Mouse (Mus musculus) midbrain, embryonic 11.5 days (tissue): Measurements from ENCODE around the gene Neu2. TPM values are rescaled to one million over a fixed set of nuclear protein-coding genes. Genes with fewer than 3 reads are reported as not detected.

Source experiments
- ATAC-seq: fragments of 200-750 bp; cut with Nextera tagmentation; 2 replicates; pipeline ENCODE4 v1.8.0; 2017; ENCODE audit warnings: moderate TSS enrichment, moderate library complexity; ENCODE audit not compliant: low FRiP score
- DNase-seq: peaks from one replicate; pipeline ENCODE4 v3.0.0; 2015; ENCODE audit warnings: low spot score; ENCODE audit errors: missing footprints
- H3K27ac ChIP-seq: fragments of 300-500 bp; sonication (generic); 2 replicates; pipeline ENCODE4 v1.5.1; 2014; ENCODE audit warnings: low read depth, low read length
- H3K27me3 ChIP-seq: fragments of 300-500 bp; sonication (generic); 2 replicates; pipeline ENCODE4 v1.6.1; 2014; ENCODE audit warnings: mild to moderate bottlenecking, low read length, moderate library complexity, mixed read lengths; ENCODE audit not compliant: control insufficient read depth, insufficient read depth
- H3K36me3 ChIP-seq: fragments of 300-500 bp; sonication (generic); 2 replicates; pipeline ENCODE4 v1.6.1; 2014; ENCODE audit warnings: mild to moderate bottlenecking, low read length, moderate library complexity, mixed read lengths; ENCODE audit not compliant: control insufficient read depth, insufficient read depth
- H3K4me1 ChIP-seq: fragments of 300-500 bp; sonication (generic); 2 replicates; pipeline ENCODE4 v1.6.1; 2014; ENCODE audit warnings: low read length; ENCODE audit not compliant: control insufficient read depth, insufficient read depth
- H3K4me2 ChIP-seq: fragments of 300-500 bp; sonication (generic); 2 replicates; pipeline ENCODE4 v1.6.1; 2014; ENCODE audit warnings: mild to moderate bottlenecking, moderate library complexity
- H3K4me3 ChIP-seq: fragments of 300-500 bp; sonication (generic); 2 replicates; pipeline ENCODE4 v1.5.1; 2014; ENCODE audit warnings: low read depth, low read length
- H3K9ac ChIP-seq: fragments of 300-500 bp; sonication (generic); 2 replicates; pipeline ENCODE4 v1.6.1; 2014; ENCODE audit warnings: low read length
- H3K9me3 ChIP-seq: fragments of 300-500 bp; sonication (generic); 2 replicates; pipeline ENCODE4 v1.6.1; 2016; ENCODE audit warnings: low read length; ENCODE audit not compliant: control insufficient read depth
- WGBS: fragments of 180-500 bp; shearing (Covaris S2); extraction: QIAGEN DNeasy Blood & Tissue Kit; methylation state at CpG from one replicate; pipeline ENCODE4 v1.1.7; 2014; 5-methylcytosine and 5-hydroxymethylcytosine counted together
- polyA plus RNA-seq: library from polyadenylated mRNA; unstranded; fragments of >200 nt; fragmentation: Nextera tagmentation; extraction: Ambion mirVana; gene quantifications from 2 replicates; pipeline ENCODE4 v1.2.1, GENCODE M21; 2014

Neu2 gene
- polyA plus RNA-seq, 1 experiment from 2014 or later = not detected

DNA sequence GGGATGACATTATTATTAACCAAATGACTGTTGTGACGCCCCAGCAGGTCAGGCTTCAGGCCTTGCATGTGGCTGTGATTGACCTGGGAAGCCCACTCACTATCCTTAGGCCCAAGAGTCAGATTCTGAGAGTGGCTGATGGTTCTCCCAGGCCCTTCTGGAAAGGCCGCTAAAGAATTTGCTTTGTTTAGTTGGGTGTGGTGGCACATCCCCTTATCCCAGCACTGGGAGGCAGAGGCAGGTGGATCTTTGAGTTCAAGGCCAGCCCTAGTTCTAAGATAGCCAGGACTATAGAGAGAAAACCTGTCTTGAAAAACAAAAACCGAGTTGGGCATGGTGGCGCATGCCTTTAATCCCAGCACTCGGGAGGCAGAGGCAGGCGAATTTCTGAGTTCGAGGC is 15.4 kb downstream of the Neu2 start:
- WGBS = 90% methylated on average over 7 of the region's 7 CpGs

DNA sequence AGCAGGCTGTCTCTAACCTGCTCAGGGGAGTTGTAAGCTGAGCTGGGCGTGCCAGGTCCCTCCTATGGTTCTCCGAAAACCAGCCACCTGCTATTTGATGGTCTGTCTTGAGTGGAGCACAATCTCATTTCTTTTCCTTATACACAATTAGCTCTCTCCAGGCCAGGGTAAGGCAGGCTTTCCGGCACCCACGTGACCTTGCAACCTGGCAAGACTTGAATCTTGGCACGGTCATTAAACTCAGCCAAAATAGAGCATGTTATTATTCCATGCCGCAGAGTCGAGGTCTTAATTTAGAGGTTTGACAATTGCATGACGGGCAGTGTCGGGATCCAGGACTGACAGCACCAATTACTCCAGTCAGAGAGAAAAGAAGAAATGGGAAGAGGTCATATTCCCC is 17.5 kb downstream of the Neu2 start:
- no peak overlapping the region for H3K4me2 ChIP-seq
- no peak for ATAC-seq
- H3K4me3 ChIP-seq = no peak overlapping the region
- no peaks in the 10 kb centered on the region for H3K9me3 ChIP-seq
- H3K36me3 ChIP-seq = no peaks in the 10 kb centered on the region
- no peak overlapping the region for H3K27ac ChIP-seq
- 86% methylated on average over 9 of the region's 9 CpGs for WGBS
- no peak overlapping the region for H3K9ac ChIP-seq
- H3K27me3 ChIP-seq = no peaks in the 10 kb centered on the region
- H3K4me1 ChIP-seq = no peaks in the 10 kb centered on the region
- no peak for DNase-seq

More for the DNA sequence above, 15.4 kb downstream of the Neu2 start:
- no peak overlapping the region for H3K9ac ChIP-seq
- H3K9me3 ChIP-seq = no peaks in the 10 kb centered on the region
- no peak overlapping the region for H3K4me2 ChIP-seq
- H3K4me1 ChIP-seq = no peaks in the 10 kb centered on the region
- H3K27ac ChIP-seq = no peak overlapping the region
- ATAC-seq (no peak), DNase-seq (no peak)
- no peaks in the 10 kb centered on the region for H3K27me3 ChIP-seq
- no peak overlapping the region for H3K4me3 ChIP-seq
- H3K36me3 ChIP-seq = no peaks in the 10 kb centered on the region

- Histone ChIP-seq H3K27ac (no peak overlapping the region), H3K27me3 (no peaks in the 10 kb centered on the region), H3K4me3 (no peak overlapping the region), H3K9me3 (no peaks in the 10 kb centered on the region), H3K4me2 (no peak overlapping the region), H3K36me3 (no peaks in the 10 kb centered on the region), H3K9ac (no peak overlapping the region), H3K4me1 (no peaks in the 10 kb centered on the region)
- ATAC-seq (no peak), DNase-seq (no peak)
- WGBS = 80% methylated on average over 4 of the region's 4 CpGs
Measured at GRCm38 (mm10) chr1:87532346-87532745, 22.7 kb downstream of the Neu2 start.

- WGBS = 88% methylated on average over 3 of the region's 3 CpGs
- Histone ChIP-seq H3K4me1 (no peaks in the 10 kb centered on the region), H3K27me3 (no peaks in the 10 kb centered on the region), H3K9me3 (no peaks in the 10 kb centered on the region), H3K4me3 (no peak overlapping the region), H3K36me3 (no peaks in the 10 kb centered on the region), H3K4me2 (no peak overlapping the region), H3K27ac (no peak overlapping the region), H3K9ac (no peak overlapping the region)
- ATAC-seq = no peak
- DNase-seq = no peak
Measured at GRCm38 (mm10) chr1:87534118-87534517, 24.4 kb downstream of the Neu2 start.

DNA sequence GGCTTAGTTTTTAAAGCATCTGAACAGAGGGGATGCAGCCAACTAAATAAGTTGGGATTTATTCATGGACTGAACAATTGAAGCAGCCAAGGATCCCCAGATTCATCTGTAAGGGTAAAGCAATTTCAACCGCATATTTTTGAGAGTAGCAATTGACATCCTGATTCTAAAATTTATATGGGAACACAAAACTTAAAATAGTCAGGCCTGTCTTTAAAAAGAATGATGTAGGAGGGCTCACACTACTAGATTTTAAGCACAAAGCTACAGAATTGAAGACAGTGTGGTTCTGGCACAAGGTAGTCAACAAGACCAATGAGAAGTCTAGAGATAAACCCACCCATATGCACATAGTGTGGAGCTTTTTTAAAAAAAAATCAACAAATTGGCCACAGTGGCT is 27.3 kb downstream of the Neu2 start:
- ATAC-seq = no peak
- Histone ChIP-seq H3K27me3 (no peaks in the 10 kb centered on the region), H3K27ac (no peak overlapping the region), H3K9ac (no peak overlapping the region), H3K4me2 (no peak overlapping the region), H3K9me3 (no peaks in the 10 kb centered on the region), H3K36me3 (no peaks in the 10 kb centered on the region), H3K4me1 (no peaks in the 10 kb centered on the region), H3K4me3 (no peak overlapping the region)
- 93% methylated on average over 1 of the region's 1 CpGs for WGBS
- DNase-seq = no peak

GRCm38 (mm10) chr1:87541614-87542013 is 31.9 kb downstream of the Neu2 start:
- Histone ChIP-seq H3K4me2 (no peak overlapping the region), H3K27ac (no peak overlapping the region), H3K36me3 (no peaks in the 10 kb centered on the region), H3K4me1 (no peaks in the 10 kb centered on the region), H3K4me3 (no peak overlapping the region), H3K9me3 (no peaks in the 10 kb centered on the region), H3K27me3 (no peaks in the 10 kb centered on the region), H3K9ac (no peak overlapping the region)
- DNase-seq (no peak), ATAC-seq (no peak)
- 38% methylated on average over 7 of the region's 7 CpGs for WGBS

DNA sequence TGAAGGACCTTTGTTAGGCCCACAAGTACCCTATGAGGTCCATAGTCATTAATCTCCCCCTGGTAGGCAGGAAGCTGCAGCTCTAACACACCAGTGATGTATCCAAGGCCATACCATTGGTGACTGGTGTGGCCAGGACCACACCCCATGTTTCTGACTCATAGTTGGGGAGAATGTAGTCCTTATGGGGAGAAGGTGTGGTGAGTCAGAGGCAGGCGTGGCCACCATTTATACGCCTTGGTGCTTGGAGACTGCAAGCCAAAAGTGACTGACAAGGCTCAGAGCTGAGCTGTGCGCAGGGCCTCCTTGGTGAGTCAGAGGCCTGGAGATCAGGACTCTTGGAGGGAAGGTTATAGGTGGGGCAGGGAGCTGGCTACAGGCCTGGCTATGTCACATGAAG is 41.3 kb downstream of the Neu2 start:
- H3K36me3 ChIP-seq = no peaks in the 10 kb centered on the region
- H3K4me2 ChIP-seq = no peak overlapping the region
- H3K9me3 ChIP-seq = no peaks in the 10 kb centered on the region
- ATAC-seq (no peak), DNase-seq (no peak)
- H3K9ac ChIP-seq = no peak overlapping the region
- no peaks in the 10 kb centered on the region for H3K27me3 ChIP-seq
- H3K4me1 ChIP-seq = no peaks in the 10 kb centered on the region
- 92% methylated on average over 3 of the region's 3 CpGs for WGBS
- H3K4me3 ChIP-seq = no peak overlapping the region
- no peak overlapping the region for H3K27ac ChIP-seq

GRCm38 (mm10) chr1:87553586-87553985 is 43.9 kb downstream of the Neu2 start:
- Histone ChIP-seq H3K27me3 (no peaks in the 10 kb centered on the region), H3K4me3 (no peak overlapping the region), H3K4me1 (no peaks in the 10 kb centered on the region)

GRCm38 (mm10) chr1:87562967-87563366 is 53.3 kb downstream of the Neu2 start:
- no peak overlapping the region for H3K27ac ChIP-seq
- 74% methylated on average over 3 of the region's 3 CpGs for WGBS
- H3K27me3 ChIP-seq = no peaks in the 10 kb centered on the region
- H3K36me3 ChIP-seq = no peaks in the 10 kb centered on the region
- H3K4me3 ChIP-seq = no peak overlapping the region
- ATAC-seq = no peak
- H3K9me3 ChIP-seq = no peaks in the 10 kb centered on the region
- no peak overlapping the region for H3K9ac ChIP-seq
- DNase-seq = no peak
- no peak overlapping the region for H3K4me2 ChIP-seq
- no peaks in the 10 kb centered on the region for H3K4me1 ChIP-seq

More at GRCm38 (mm10) chr1:87553586-87553985, 43.9 kb downstream of the Neu2 start:
- Histone ChIP-seq H3K9ac (no peak overlapping the region), H3K9me3 (no peaks in the 10 kb centered on the region), H3K36me3 (no peaks in the 10 kb centered on the region), H3K4me2 (no peak overlapping the region), H3K27ac (no peak overlapping the region)
- 67% methylated on average over 1 of the region's 1 CpGs for WGBS
- ATAC-seq (no peak), DNase-seq (no peak)

DNA sequence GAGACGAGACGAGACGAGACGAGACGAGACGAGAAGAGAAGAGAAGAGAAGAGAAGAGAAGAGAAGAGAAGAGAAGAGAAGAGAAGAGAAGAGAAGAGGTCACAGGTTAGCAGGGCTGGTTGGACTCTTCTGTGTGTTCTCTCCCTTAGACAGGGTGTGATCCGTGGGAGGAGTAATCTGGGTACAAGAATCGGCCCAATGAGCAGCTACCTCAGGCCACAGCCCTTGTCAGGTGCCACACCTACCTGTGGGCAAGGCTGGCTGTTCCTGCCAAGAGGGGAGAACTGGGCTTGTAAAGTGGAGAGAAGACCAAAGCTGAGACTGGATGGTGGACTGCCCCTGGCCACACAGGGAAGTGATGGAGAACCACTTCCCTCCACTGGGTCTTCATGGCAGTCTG is 56.1 kb downstream of the Neu2 start:
- ATAC-seq (no peak), DNase-seq (no peak)
- Histone ChIP-seq H3K27me3 (no peaks in the 10 kb centered on the region), H3K9ac (no peak overlapping the region), H3K36me3 (no peaks in the 10 kb centered on the region), H3K4me3 (no peak overlapping the region), H3K4me1 (no peaks in the 10 kb centered on the region), H3K9me3 (no peaks in the 10 kb centered on the region), H3K4me2 (no peak overlapping the region), H3K27ac (no peak overlapping the region)
- 85% methylated on average over 8 of the region's 8 CpGs for WGBS
